Mouse (Mus musculus) intestine, postnatal 0 days (tissue): ENCODE measurements around the gene Git1. TPM values are rescaled to one million over a fixed set of nuclear protein-coding genes. Genes with fewer than 3 reads are reported as not detected.

Experiments
- ATAC-seq: fragments of 200-750 bp; cut with Nextera tagmentation; 2 replicates; pipeline ENCODE4 v1.8.0; 2017; ENCODE audit warnings: mild to moderate bottlenecking, moderate TSS enrichment, moderate library complexity
- H3K27ac ChIP-seq: fragments of 300-500 bp; sonication (generic); 2 replicates; pipeline ENCODE4 v1.5.1; 2014; ENCODE audit warnings: mild to moderate bottlenecking, low read depth, low read length, moderate library complexity
- H3K27me3 ChIP-seq: fragments of 300-500 bp; sonication (generic); replicated peaks from 2 replicates; pipeline ENCODE4 v1.6.1; 2014; ENCODE audit warnings: low read length, mixed read lengths; ENCODE audit not compliant: control insufficient read depth, insufficient read depth
- H3K36me3 ChIP-seq: fragments of 300-500 bp; sonication (generic); 2 replicates; pipeline ENCODE4 v1.6.1; 2014; ENCODE audit warnings: mild to moderate bottlenecking, moderate library complexity; ENCODE audit not compliant: control insufficient read depth, insufficient read depth
- H3K4me1 ChIP-seq: fragments of 300-500 bp; sonication (generic); replicated peaks from 2 replicates; pipeline ENCODE4 v1.6.1; 2014; ENCODE audit warnings: antibody characterized with exemption, low read length, mixed read lengths; ENCODE audit not compliant: control insufficient read depth, insufficient read depth
- H3K4me2 ChIP-seq: fragments of 300-500 bp; sonication (generic); replicated peaks from 2 replicates; pipeline ENCODE4 v1.6.1; 2014; ENCODE audit warnings: low read depth, mild to moderate bottlenecking, moderate library complexity
- H3K4me3 ChIP-seq: fragments of 300-500 bp; sonication (generic); 2 replicates; pipeline ENCODE4 v1.5.1; 2014; ENCODE audit warnings: low read depth, low read length
- H3K9ac ChIP-seq: fragments of 300-500 bp; sonication (generic); 2 replicates; pipeline ENCODE4 v1.6.1; 2014; ENCODE audit warnings: mild to moderate bottlenecking, low read depth, low read length
- H3K9me3 ChIP-seq: fragments of 300-500 bp; sonication (generic); 2 replicates; pipeline ENCODE4 v1.6.1; 2016; ENCODE audit warnings: mixed run types; ENCODE audit not compliant: control insufficient read depth
- CTCF ChIP-seq: sonication (generic); IDR thresholded peaks from 2 replicates; pipeline ENCODE4 v1.5.1; 2016; ENCODE audit warnings: low read depth, mild to moderate bottlenecking, control low read depth, antibody characterized with exemption, moderate library complexity
- WGBS: fragments of 180-500 bp; shearing (Covaris S2); extraction: QIAGEN DNeasy Blood & Tissue Kit; methylation state at CpG from one replicate; pipeline ENCODE4 v1.1.7; 2014; 5-methylcytosine and 5-hydroxymethylcytosine counted together
- polyA plus RNA-seq: library from polyadenylated mRNA; unstranded; fragments of >200 nt; fragmentation: Nextera tagmentation; extraction: Ambion mirVana; gene quantifications from 2 replicates; pipeline ENCODE4 v1.2.1, GENCODE M21; 2015

Git1 gene
- polyA plus RNA-seq, 1 experiment from 2014 or later: 21.9 TPM

GRCm38 (mm10) chr11:77501392-77501791 is 8.0 kb downstream of the Git1 start:
- no peaks in the 10 kb centered on the region for H3K27me3 ChIP-seq
- WGBS: 22% methylated on average over 5 of the region's 5 CpGs
- ATAC-seq: no peak

GRCm38 (mm10) chr11:77501971-77502370 is 8.6 kb downstream of the Git1 start:
- no peaks in the 10 kb centered on the region for H3K9me3 ChIP-seq
- ATAC-seq: no peak
- H3K4me2 ChIP-seq: no peak overlapping the region
- H3K27me3 ChIP-seq: no peaks in the 10 kb centered on the region
- H3K4me1 ChIP-seq: peaks cover 21% of the 10 kb centered on the region
- H3K9ac ChIP-seq: no peak overlapping the region
- WGBS: 77% methylated on average over 4 of the region's 4 CpGs
- no peak overlapping the region for H3K27ac ChIP-seq
- peaks cover 74% of the 10 kb centered on the region for H3K36me3 ChIP-seq
- no peak overlapping the region for H3K4me3 ChIP-seq
- no peak for TF ChIP-seq CTCF

More at GRCm38 (mm10) chr11:77501392-77501791, 8.0 kb downstream of the Git1 start:
- Histone ChIP-seq H3K36me3 (peaks cover 73% of the 10 kb centered on the region), H3K9me3 (no peaks in the 10 kb centered on the region), H3K27ac (0 out of 2 replicates have a peak overlapping the region, but pooled peaks have one; percentile 28), H3K4me1 (peaks cover 18% of the 10 kb centered on the region), H3K4me2 (no peak overlapping the region), H3K4me3 (no peak overlapping the region), H3K9ac (0 out of 2 replicates have a peak overlapping the region, but pooled peaks have one; percentile 3)
- peak; percentile 92 for TF ChIP-seq CTCF

GRCm38 (mm10) chr11:77502481-77502880 is 9.1 kb downstream of the Git1 start:
- H3K36me3 ChIP-seq: peaks cover 74% of the 10 kb centered on the region
- H3K27ac ChIP-seq: no peak overlapping the region
- H3K4me3 ChIP-seq: no peak overlapping the region
- 84% methylated on average over 6 of the region's 6 CpGs for WGBS
- no peak for TF ChIP-seq CTCF
- no peaks in the 10 kb centered on the region for H3K27me3 ChIP-seq
- peaks cover 23% of the 10 kb centered on the region for H3K4me1 ChIP-seq
- H3K9ac ChIP-seq: no peak overlapping the region
- H3K4me2 ChIP-seq: no peak overlapping the region
- ATAC-seq: no peak
- H3K9me3 ChIP-seq: no peaks in the 10 kb centered on the region

GRCm38 (mm10) chr11:77503511-77503910 is 10.1 kb downstream of the Git1 start:
- Histone ChIP-seq H3K4me2 (no peak overlapping the region), H3K36me3 (peaks cover 71% of the 10 kb centered on the region), H3K9me3 (no peaks in the 10 kb centered on the region), H3K4me1 (peaks cover 16% of the 10 kb centered on the region), H3K9ac (no peak overlapping the region), H3K4me3 (no peak overlapping the region), H3K27me3 (no peaks in the 10 kb centered on the region), H3K27ac (peak overlapping the region; percentile 94; the same call in 1 of the 2 replicates)
- TF ChIP-seq CTCF: no peak
- 69% methylated on average over 3 of the region's 3 CpGs for WGBS
- ATAC-seq: no peak

- H3K9ac ChIP-seq: no peak overlapping the region
- no peaks in the 10 kb centered on the region for H3K9me3 ChIP-seq
- WGBS: 91% methylated on average over 19 of the region's 19 CpGs
- ATAC-seq: no peak
- peaks cover 15% of the 10 kb centered on the region for H3K4me1 ChIP-seq
- H3K27ac ChIP-seq: peak overlapping the region; percentile 94
- no peaks in the 10 kb centered on the region for H3K27me3 ChIP-seq
- no peak overlapping the region for H3K4me2 ChIP-seq
- no peak for TF ChIP-seq CTCF
- H3K36me3 ChIP-seq: peaks cover 62% of the 10 kb centered on the region
- H3K4me3 ChIP-seq: no peak overlapping the region
Observed at GRCm38 (mm10) chr11:77504377-77504776, 11.0 kb downstream of the Git1 start.

- peak overlapping the region; percentile 94 for H3K27ac ChIP-seq
- H3K9ac ChIP-seq: 0 out of 2 replicates have a peak overlapping the region, but pooled peaks have one; percentile 7
- H3K9me3 ChIP-seq: no peaks in the 10 kb centered on the region
- H3K4me3 ChIP-seq: no peak overlapping the region
- WGBS: 67% methylated on average over 22 of the region's 22 CpGs
- no peaks in the 10 kb centered on the region for H3K27me3 ChIP-seq
- ATAC-seq: peak; percentile 74
- H3K4me2 ChIP-seq: peak overlapping the region; percentile 51
- peaks cover 52% of the 10 kb centered on the region for H3K36me3 ChIP-seq
- peak; percentile 35; the same call in 1 of the 2 replicates for TF ChIP-seq CTCF
- peaks cover 15% of the 10 kb centered on the region for H3K4me1 ChIP-seq
Observed at GRCm38 (mm10) chr11:77505291-77505980, 12.1 kb downstream of the Git1 start.
